Mouse (Mus musculus): ENCODE results near the gene Vmn1r178.
"Not testable (repeated sequence)": the region's sequence is repeated elsewhere in the genome, so short reads cannot be mapped to it uniquely, and the experiment has no call there.

Gene Vmn1r178

GRCm38 (mm10) chr7:23891709-23892108 is at the start of gene Vmn1r178:
Gene Vmn1r178, plus strand, starts transcription at chr7:23892009.
- DNase-seq (ENCODE audit: low read depth) = no peak

- DNase-seq (ENCODE audit: low read depth) = not testable (repeated sequence)
Measured at GRCm38 (mm10) chr7:23866349-23866748, 25.5 kb upstream of the Vmn1r178 start, which contains the start of gene Vmn1r177. Gene Vmn1r177, minus strand, starts transcription at chr7:23866449.

- DNase-seq (ENCODE audit: low read depth) = not testable (repeated sequence)
Measured at GRCm38 (mm10) chr7:23876918-23877317, 14.9 kb upstream of the Vmn1r178 start.

- DNase-seq (ENCODE audit: low read depth) = no peak
Measured at GRCm38 (mm10) chr7:23926678-23927077, 34.9 kb downstream of the Vmn1r178 start, which contains the start of gene Vmn1r179. Gene Vmn1r179, plus strand, starts transcription at chr7:23926978.
